Mouse (Mus musculus): ENCODE data around the gene Lin54.

The Lin54 gene

GRCm38 (mm10) chr5:100500458-100500961 lies at the start of gene Lin54:
Gene Lin54, minus strand, starts transcription at chr5:100500639.
- peak; percentile 96 for DNase-seq (ENCODE audit: low read depth)

GRCm38 (mm10) chr5:100550151-100550550 lies 49.7 kb upstream of the Lin54 start:
- no peak for DNase-seq (ENCODE audit: low read depth)

- no peak for DNase-seq (ENCODE audit: low read depth)
Measured at GRCm38 (mm10) chr5:100549311-100549710, 48.9 kb upstream of the Lin54 start.

- no peak for DNase-seq (ENCODE audit: low read depth)
Measured at GRCm38 (mm10) chr5:100548236-100548635, 47.8 kb upstream of the Lin54 start.

GRCm38 (mm10) chr5:100546294-100547080 lies 46.0 kb upstream of the Lin54 start:
- peak; percentile 72 for DNase-seq (ENCODE audit: low read depth)

GRCm38 (mm10) chr5:100536638-100537037 lies 36.2 kb upstream of the Lin54 start:
- DNase-seq (ENCODE audit: low read depth) = peak; percentile 72

- DNase-seq (ENCODE audit: low read depth) = no peak
Measured at GRCm38 (mm10) chr5:100535826-100536225, 35.4 kb upstream of the Lin54 start.

GRCm38 (mm10) chr5:100526164-100526563 lies 25.7 kb upstream of the Lin54 start:
- DNase-seq (ENCODE audit: low read depth) = no peak

- no peak for DNase-seq (ENCODE audit: low read depth)
Measured at GRCm38 (mm10) chr5:100525620-100526019, 25.2 kb upstream of the Lin54 start.

- no peak for DNase-seq (ENCODE audit: low read depth)
Measured at GRCm38 (mm10) chr5:100524921-100525320, 24.5 kb upstream of the Lin54 start.

GRCm38 (mm10) chr5:100523331-100523730 lies 22.9 kb upstream of the Lin54 start:
- DNase-seq (ENCODE audit: low read depth) = no peak

- DNase-seq (ENCODE audit: low read depth) = no peak
Measured at GRCm38 (mm10) chr5:100520223-100520622, 19.8 kb upstream of the Lin54 start.

- DNase-seq (ENCODE audit: low read depth) = no peak
Measured at GRCm38 (mm10) chr5:100519027-100519411, 18.6 kb upstream of the Lin54 start.

GRCm38 (mm10) chr5:100518049-100519026 lies 17.9 kb upstream of the Lin54 start, which contains the start of gene Cops4:
Gene Cops4, plus strand, starts transcription at chr5:100518309.
- peak; percentile 99 for DNase-seq (ENCODE audit: low read depth)

GRCm38 (mm10) chr5:100512576-100512975 lies 12.1 kb upstream of the Lin54 start:
- no peak for DNase-seq (ENCODE audit: low read depth)

- DNase-seq (ENCODE audit: low read depth) = no peak
Measured at GRCm38 (mm10) chr5:100509247-100509646, 8.8 kb upstream of the Lin54 start.

- DNase-seq (ENCODE audit: low read depth) = no peak
Measured at GRCm38 (mm10) chr5:100501267-100501666, 828 bp upstream of the Lin54 start.

GRCm38 (mm10) chr5:100499831-100500304 lies 571 bp downstream of the Lin54 start:
- peak; percentile 57 for DNase-seq (ENCODE audit: low read depth)

- DNase-seq (ENCODE audit: low read depth) = no peak
Measured at GRCm38 (mm10) chr5:100499243-100499642, 1.2 kb downstream of the Lin54 start.

- DNase-seq (ENCODE audit: low read depth) = peak; percentile 88
Measured at GRCm38 (mm10) chr5:100498436-100499180, 1.8 kb downstream of the Lin54 start.

- DNase-seq (ENCODE audit: low read depth) = peak; percentile 43
Measured at GRCm38 (mm10) chr5:100491704-100492103, 8.7 kb downstream of the Lin54 start.

GRCm38 (mm10) chr5:100489340-100489739 lies 11.1 kb downstream of the Lin54 start:
- no peak for DNase-seq (ENCODE audit: low read depth)

Measured in NIH3T3 (cell line).